Mouse (Mus musculus): ENCODE measurements around the gene Itsn1. TPM values are rescaled to one million over a fixed set of nuclear protein-coding genes. Genes with fewer than 3 reads are reported as not detected.

Gene Itsn1
- total and polyA plus RNA-seq, 2 experiments from 2014 or later: 33.6 to 69.5 TPM

DNA sequence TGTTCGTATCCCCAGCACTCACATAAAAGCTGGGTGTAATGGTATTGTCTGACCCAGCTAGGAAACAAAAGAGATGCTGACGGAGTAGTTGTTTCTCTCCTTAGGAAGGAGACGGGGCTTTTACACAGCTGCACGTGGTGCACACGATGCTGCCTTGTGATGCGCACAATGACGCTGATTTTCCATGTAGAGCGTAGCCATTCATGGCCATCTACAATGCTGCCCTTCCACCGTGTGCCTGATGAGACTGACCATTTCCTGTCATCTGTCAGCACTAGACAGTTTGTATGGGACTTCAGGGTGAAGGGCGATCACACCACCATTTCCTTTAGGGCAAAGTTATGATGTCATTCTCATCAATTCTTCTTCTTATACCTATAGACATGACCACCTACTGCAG, 239.6 kb downstream of the Itsn1 start:
- Histone ChIP-seq H3K36me3 (ENCODE audit: insufficient read depth, low read length) (no peaks in the 10 kb centered on the region), H3K27me3 (ENCODE audit: insufficient read depth, low read length) (no peaks in the 10 kb centered on the region), H3K4me3 (ENCODE audit: low read length) (no peak overlapping the region), H3K9me3 (ENCODE audit: low read length) (no peaks in the 10 kb centered on the region), H3K4me2 (ENCODE audit: low read depth, low read length) (no peak overlapping the region), H3K9ac (replicated peaks; ENCODE audit: low read length) (no peak overlapping the region), H3K4me1 (ENCODE audit: insufficient read depth, low read length) (peaks cover 7% of the 10 kb centered on the region; the same call in 1 of the 2 replicates), H3K27ac (no peak overlapping the region)
- no peak for DNase-seq (ENCODE audit: low spot score)
- WGBS: 55% methylated on average over 10 of the region's 10 CpGs
- ATAC-seq: no peak
- no peak for TF ChIP-seq CTCF (IDR thresholded peaks at IDR 0.05; ENCODE audit: low read depth)

- Histone ChIP-seq H3K9me3 (ENCODE audit: low read length) (no peaks in the 10 kb centered on the region), H3K4me2 (ENCODE audit: low read depth, low read length) (no peak overlapping the region), H3K36me3 (ENCODE audit: insufficient read depth, low read length) (no peaks in the 10 kb centered on the region), H3K9ac (replicated peaks; ENCODE audit: low read length) (no peak overlapping the region), H3K27me3 (ENCODE audit: insufficient read depth, low read length) (no peaks in the 10 kb centered on the region), H3K4me3 (ENCODE audit: low read length) (no peak overlapping the region), H3K4me1 (ENCODE audit: insufficient read depth, low read length) (0 out of 2 replicates have a peak, but pooled peaks cover 4% of the 10 kb centered on the region), H3K27ac (no peak overlapping the region)
- no peak for ATAC-seq
- no peak for DNase-seq (ENCODE audit: low spot score)
- WGBS: 61% methylated on average over 10 of the region's 10 CpGs
- no peak for TF ChIP-seq CTCF (IDR thresholded peaks at IDR 0.05; ENCODE audit: low read depth)
Measured at GRCm38 (mm10) chr16:91969516-91970031, 240.5 kb downstream of the Itsn1 start.

Small RNA genes within 50 kb of the gene (microRNA-seq; reads per million reads assigned to microRNA genes)
- 0 reads per million in 2 experiments for gene Gm27773

Other genes starting within 250 kb of the Itsn1 start
- 53.1 and 60.5 TPM in 2 replicates for gene Ifnar1, start 244.0 kb upstream of the Itsn1 start, total RNA-seq (2014; rRNA removed)
- gene Ifnar1, start 244.0 kb upstream of the Itsn1 start, polyA plus RNA-seq (2015; fragmentation: Nextera tagmentation; extraction: Ambion mirVana): 33.6 and 34.1 TPM in 2 replicates
- gene Ifngr2, start 182.2 kb upstream of the Itsn1 start, total RNA-seq (2014; rRNA removed): 53.1 and 68.4 TPM in 2 replicates
- 131 and 140 TPM in 2 replicates for gene Ifngr2, start 182.2 kb upstream of the Itsn1 start, polyA plus RNA-seq (2015; fragmentation: Nextera tagmentation; extraction: Ambion mirVana)
- 79.6 and 93.3 TPM in 2 replicates for gene Tmem50b, start 131.5 kb upstream of the Itsn1 start, total RNA-seq (2014; rRNA removed)
- gene Tmem50b, start 131.5 kb upstream of the Itsn1 start, polyA plus RNA-seq (2015; fragmentation: Nextera tagmentation; extraction: Ambion mirVana): 107 and 114 TPM in 2 replicates
- gene Dnajc28, start 110.3 kb upstream of the Itsn1 start, total RNA-seq (2014; rRNA removed): 1.7 and 5.3 TPM in 2 replicates
- 2.9 and 3.8 TPM in 2 replicates for gene Dnajc28, start 110.3 kb upstream of the Itsn1 start, polyA plus RNA-seq (2015; fragmentation: Nextera tagmentation; extraction: Ambion mirVana)
- gene Gart, start 82.3 kb upstream of the Itsn1 start, total RNA-seq (2014; rRNA removed): 40.9 and 50.2 TPM in 2 replicates
- gene Gart, start 82.3 kb upstream of the Itsn1 start, polyA plus RNA-seq (2015; fragmentation: Nextera tagmentation; extraction: Ambion mirVana): 46.2 and 46.6 TPM in 2 replicates
- 246 and 254 TPM in 2 replicates for gene Son, start 81.8 kb upstream of the Itsn1 start, total RNA-seq (2014; rRNA removed)
- 95.3 and 97.2 TPM in 2 replicates for gene Son, start 81.8 kb upstream of the Itsn1 start, polyA plus RNA-seq (2015; fragmentation: Nextera tagmentation; extraction: Ambion mirVana)
- gene Donson, start 40.5 kb upstream of the Itsn1 start, total RNA-seq (2014; rRNA removed): 20.4 and 24.2 TPM in 2 replicates
- gene Donson, start 40.5 kb upstream of the Itsn1 start, polyA plus RNA-seq (2015; fragmentation: Nextera tagmentation; extraction: Ambion mirVana): 15.3 and 15.7 TPM in 2 replicates
- 28.4 and 67.3 TPM in 2 replicates for gene Cryzl1, start 306 bp upstream of the Itsn1 start, total RNA-seq (2014; rRNA removed)
- gene Cryzl1, start 306 bp upstream of the Itsn1 start, polyA plus RNA-seq (2015; fragmentation: Nextera tagmentation; extraction: Ambion mirVana): 88.0 and 101 TPM in 2 replicates